Mouse (Mus musculus): ENCODE measurements around the gene Gm9918. TPM values are rescaled to one million over a fixed set of nuclear protein-coding genes. Genes with fewer than 3 reads are reported as not detected.

The Gm9918 gene
- polyA plus RNA-seq, 1 experiment from 2014 or later = 0.28 TPM

DNA sequence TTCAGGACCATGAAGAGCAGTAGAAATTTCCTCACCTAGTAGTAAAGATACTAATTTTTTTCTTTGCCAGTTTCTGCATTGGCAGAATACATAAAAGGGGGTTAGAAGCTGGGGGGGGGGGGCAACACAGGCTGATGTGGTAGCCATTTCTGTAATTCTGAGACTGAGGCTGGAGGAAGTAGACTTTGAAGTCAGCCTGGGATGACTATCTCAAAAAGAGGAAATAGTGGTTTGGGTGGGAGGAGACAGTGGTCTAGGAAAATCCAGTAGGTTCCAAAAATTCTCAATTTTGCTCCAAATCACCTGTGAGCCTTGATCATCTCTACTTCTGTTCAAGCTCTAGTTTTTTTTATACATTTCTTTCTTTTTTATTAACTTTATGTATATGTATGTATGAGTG is 41.1 kb downstream of the Gm9918 start:
- H3K4me2 ChIP-seq (ENCODE audit: low read depth, low read length) = no peak overlapping the region
- H3K36me3 ChIP-seq (ENCODE audit: control insufficient read depth, insufficient read depth, low read length) = peaks cover 3% of the 10 kb centered on the region
- H3K27me3 ChIP-seq (ENCODE audit: control insufficient read depth, insufficient read depth, low read length) = no peaks in the 10 kb centered on the region
- no peak overlapping the region for H3K4me3 ChIP-seq (replicated peaks; ENCODE audit: low read length)
- H3K27ac ChIP-seq (ENCODE audit: low read length) = no peak overlapping the region
- H3K9me3 ChIP-seq (replicated peaks; ENCODE audit: control insufficient read depth, low read length) = no peaks in the 10 kb centered on the region
- H3K4me1 ChIP-seq (ENCODE audit: control insufficient read depth, insufficient read depth, low read length) = no peaks in the 10 kb centered on the region
- ATAC-seq (ENCODE audit: insufficient read depth, low FRiP score) = no peak
- H3K9ac ChIP-seq (ENCODE audit: low read length) = no peak overlapping the region

DNA sequence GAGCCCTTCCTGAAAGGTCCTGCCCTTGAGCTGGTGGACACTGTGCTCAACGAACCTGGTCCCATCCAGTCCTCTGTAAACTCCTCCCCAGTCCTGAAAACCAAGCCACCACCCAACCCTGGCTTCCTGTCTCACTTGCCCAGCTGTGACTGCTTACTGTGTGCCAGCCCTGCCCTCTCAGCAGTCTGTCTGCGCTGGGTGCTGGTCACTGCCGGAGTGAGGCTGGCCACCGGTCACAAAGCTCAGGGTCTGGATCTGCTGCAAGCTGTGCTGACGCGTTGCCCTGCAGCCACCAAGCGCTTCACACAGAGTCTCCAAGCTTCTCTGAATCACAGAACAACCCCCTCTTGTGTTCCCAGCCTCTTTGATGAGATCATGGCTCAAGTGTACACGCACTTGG is 44.9 kb downstream of the Gm9918 start:
- H3K36me3 ChIP-seq (ENCODE audit: control insufficient read depth, insufficient read depth, low read length) = peaks cover 7% of the 10 kb centered on the region
- 92% methylated on average over 8 of the region's 8 CpGs for WGBS

DNA sequence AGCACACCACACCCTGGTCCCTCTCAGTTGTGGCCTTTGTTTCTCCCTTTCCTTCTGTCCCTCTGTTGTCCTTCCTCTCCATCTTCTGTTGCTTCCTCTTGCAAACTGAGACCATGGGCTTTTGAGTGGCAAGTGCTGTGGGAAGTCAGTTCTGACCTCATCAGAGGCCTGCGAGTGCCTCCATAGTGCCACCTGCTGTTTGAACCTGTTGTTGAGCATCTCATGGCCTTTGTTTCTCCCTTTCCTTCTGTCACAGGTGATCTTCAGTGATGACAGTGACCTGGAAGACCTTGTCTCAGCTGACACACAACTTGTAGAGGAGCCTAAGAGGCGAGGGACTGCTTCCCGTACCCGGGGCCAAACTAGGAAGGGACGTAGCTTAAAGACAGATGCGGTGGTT is 45.9 kb downstream of the Gm9918 start:
- 85% methylated on average over 6 of the region's 6 CpGs for WGBS
- Histone ChIP-seq H3K27ac (ENCODE audit: low read length) (no peak overlapping the region), H3K36me3 (ENCODE audit: control insufficient read depth, insufficient read depth, low read length) (peaks cover 7% of the 10 kb centered on the region), H3K9ac (ENCODE audit: low read length) (no peak overlapping the region), H3K4me1 (ENCODE audit: control insufficient read depth, insufficient read depth, low read length) (no peaks in the 10 kb centered on the region), H3K9me3 (replicated peaks; ENCODE audit: control insufficient read depth, low read length) (no peaks in the 10 kb centered on the region), H3K4me3 (replicated peaks; ENCODE audit: low read length) (no peak overlapping the region), H3K27me3 (ENCODE audit: control insufficient read depth, insufficient read depth, low read length) (no peaks in the 10 kb centered on the region), H3K4me2 (ENCODE audit: low read depth, low read length) (no peak overlapping the region)
- no peak for ATAC-seq (ENCODE audit: insufficient read depth, low FRiP score)

More for the DNA sequence above, 44.9 kb downstream of the Gm9918 start:
- Histone ChIP-seq H3K27me3 (ENCODE audit: control insufficient read depth, insufficient read depth, low read length) (no peaks in the 10 kb centered on the region), H3K9ac (ENCODE audit: low read length) (no peak overlapping the region), H3K4me3 (replicated peaks; ENCODE audit: low read length) (no peak overlapping the region), H3K4me1 (ENCODE audit: control insufficient read depth, insufficient read depth, low read length) (no peaks in the 10 kb centered on the region), H3K27ac (ENCODE audit: low read length) (no peak overlapping the region), H3K9me3 (replicated peaks; ENCODE audit: control insufficient read depth, low read length) (no peaks in the 10 kb centered on the region), H3K4me2 (ENCODE audit: low read depth, low read length) (no peak overlapping the region)
- no peak for ATAC-seq (ENCODE audit: insufficient read depth, low FRiP score)

Other genes starting within 250 kb of the Gm9918 start
- gene Krt18, start 242.4 kb upstream of the Gm9918 start, polyA plus RNA-seq (2015; fragmentation: Nextera tagmentation; extraction: Ambion mirVana) = 550 and 609 TPM in 2 replicates
- 108 and 122 TPM in 2 replicates for gene Eif4b, start 196.8 kb upstream of the Gm9918 start, polyA plus RNA-seq (2015; fragmentation: Nextera tagmentation; extraction: Ambion mirVana)
- gene Tns2, start 170.2 kb upstream of the Gm9918 start, polyA plus RNA-seq (2015; fragmentation: Nextera tagmentation; extraction: Ambion mirVana) = 41.2 and 43.0 TPM in 2 replicates
- 29.2 and 35.0 TPM in 2 replicates for gene Spryd3, start 134.3 kb upstream of the Gm9918 start, polyA plus RNA-seq (2015; fragmentation: Nextera tagmentation; extraction: Ambion mirVana)
- 18.5 and 21.2 TPM in 2 replicates for gene Igfbp6, start 126.2 kb upstream of the Gm9918 start, polyA plus RNA-seq (2015; fragmentation: Nextera tagmentation; extraction: Ambion mirVana)
- gene Soat2, start 120.0 kb upstream of the Gm9918 start, polyA plus RNA-seq (2015; fragmentation: Nextera tagmentation; extraction: Ambion mirVana) = 5.4 and 6.2 TPM in 2 replicates
- 46.0 and 49.6 TPM in 2 replicates for gene Zfp740, start 67.3 kb upstream of the Gm9918 start, polyA plus RNA-seq (2015; fragmentation: Nextera tagmentation; extraction: Ambion mirVana)
- 47.3 and 50.9 TPM in 2 replicates for gene Csad, start 65.8 kb upstream of the Gm9918 start, polyA plus RNA-seq (2015; fragmentation: Nextera tagmentation; extraction: Ambion mirVana)
- gene Itgb7, start 38.6 kb upstream of the Gm9918 start, polyA plus RNA-seq (2015; fragmentation: Nextera tagmentation; extraction: Ambion mirVana) = 5.6 and 6.3 TPM in 2 replicates
- 41.2 and 48.6 TPM in 2 replicates for gene Rarg, start 13.0 kb upstream of the Gm9918 start, polyA plus RNA-seq (2015; fragmentation: Nextera tagmentation; extraction: Ambion mirVana)
- 71.5 and 83.5 TPM in 2 replicates for gene Mfsd5, start 8.9 kb downstream of the Gm9918 start, polyA plus RNA-seq (2015; fragmentation: Nextera tagmentation; extraction: Ambion mirVana)
- 17.9 and 21.9 TPM in 2 replicates for gene Espl1, start 25.7 kb downstream of the Gm9918 start, polyA plus RNA-seq (2015; fragmentation: Nextera tagmentation; extraction: Ambion mirVana)
- 305 and 321 TPM in 2 replicates for gene Pfdn5, start 55.6 kb downstream of the Gm9918 start, polyA plus RNA-seq (2015; fragmentation: Nextera tagmentation; extraction: Ambion mirVana)
- gene Myg1, start 61.1 kb downstream of the Gm9918 start, polyA plus RNA-seq (2015; fragmentation: Nextera tagmentation; extraction: Ambion mirVana) = 80.7 and 81.8 TPM in 2 replicates
- gene Aaas, start 80.2 kb downstream of the Gm9918 start, polyA plus RNA-seq (2015; fragmentation: Nextera tagmentation; extraction: Ambion mirVana) = 55.4 and 57.0 TPM in 2 replicates
- 1.3 TPM in 2 replicates for gene Sp7, start 96.6 kb downstream of the Gm9918 start, polyA plus RNA-seq (2015; fragmentation: Nextera tagmentation; extraction: Ambion mirVana)
- 9.5 and 10.3 TPM in 2 replicates for gene Sp1, start 135.6 kb downstream of the Gm9918 start, polyA plus RNA-seq (2015; fragmentation: Nextera tagmentation; extraction: Ambion mirVana)
- 0.68 and 2.5 TPM in 2 replicates for gene Amhr2, start 174.8 kb downstream of the Gm9918 start, polyA plus RNA-seq (2015; fragmentation: Nextera tagmentation; extraction: Ambion mirVana)
- 131 and 157 TPM in 2 replicates for gene Prr13, start 188.5 kb downstream of the Gm9918 start, polyA plus RNA-seq (2015; fragmentation: Nextera tagmentation; extraction: Ambion mirVana)
- gene Pcbp2, start 200.0 kb downstream of the Gm9918 start, polyA plus RNA-seq (2015; fragmentation: Nextera tagmentation; extraction: Ambion mirVana) = 166 TPM in 2 replicates
- not detected in 2 replicates for gene Gm10337, start 233.2 kb downstream of the Gm9918 start, polyA plus RNA-seq (2015; fragmentation: Nextera tagmentation; extraction: Ambion mirVana)
- gene Map3k12, start 246.5 kb downstream of the Gm9918 start, polyA plus RNA-seq (2015; fragmentation: Nextera tagmentation; extraction: Ambion mirVana) = 14.3 and 15.1 TPM in 2 replicates
- 84.0 and 87.0 TPM in 2 replicates for gene Tarbp2, start 247.6 kb downstream of the Gm9918 start, polyA plus RNA-seq (2015; fragmentation: Nextera tagmentation; extraction: Ambion mirVana)